Mouse (Mus musculus): Measurements from ENCODE around the gene Lrfn4. TPM values are rescaled to one million over a fixed set of nuclear protein-coding genes. Genes with fewer than 3 reads are reported as not detected.

The Lrfn4 gene
- polyA plus RNA-seq, 1 experiment from 2014 or later, result 12.6 TPM

DNA sequence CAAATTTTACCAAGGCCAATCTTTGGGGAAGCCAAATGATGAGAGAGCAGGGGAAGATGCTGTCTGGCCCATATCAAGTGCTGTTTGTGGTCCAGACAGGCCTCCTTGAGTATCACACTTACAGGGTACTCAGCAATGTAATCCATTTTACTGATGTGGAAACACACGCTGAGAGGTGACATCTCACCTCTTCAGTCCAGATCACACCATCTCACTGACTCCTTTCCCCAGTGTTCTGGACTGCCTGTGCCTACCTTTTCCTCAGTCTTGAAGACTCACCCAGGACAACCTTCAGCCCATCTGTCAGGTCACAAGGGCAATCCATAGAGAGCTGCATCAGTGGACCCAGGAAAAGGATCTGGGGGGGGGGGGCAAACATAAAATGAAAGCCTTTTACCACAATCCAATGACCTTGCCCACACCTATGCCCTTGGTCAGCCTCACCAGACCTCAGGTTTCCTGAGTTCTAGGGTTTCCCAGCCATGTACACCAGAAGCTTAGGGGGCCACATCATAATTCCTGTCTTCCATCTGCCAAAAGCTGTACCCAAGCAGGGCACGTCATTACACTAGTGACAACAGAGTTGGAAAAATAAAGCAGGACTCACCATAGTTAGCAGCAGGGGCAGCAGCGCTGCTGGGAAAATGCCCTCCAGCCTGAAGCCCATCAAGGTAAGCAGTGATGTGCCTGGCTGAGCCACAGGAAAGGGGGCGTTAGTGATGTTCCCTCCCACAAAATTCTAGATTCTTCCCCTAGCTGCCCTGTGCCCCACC is 9.1 kb upstream of the Lrfn4 start:
- Histone ChIP-seq H3K27me3 (replicated peaks; ENCODE audit: control insufficient read depth, insufficient read depth, low read length) (no peaks in the 10 kb centered on the region), H3K36me3 (ENCODE audit: control insufficient read depth, insufficient read depth, low read length) (peaks cover 35% of the 10 kb centered on the region), H3K4me1 (ENCODE audit: control insufficient read depth, insufficient read depth, low read length) (peaks cover 6% of the 10 kb centered on the region), H3K9me3 (replicated peaks; ENCODE audit: control insufficient read depth, low read length) (no peaks in the 10 kb centered on the region), H3K4me3 (ENCODE audit: low read depth, low read length) (peak overlapping the region; percentile 86), H3K9ac (ENCODE audit: low read length) (peak overlapping the region; percentile 92), H3K27ac (ENCODE audit: low read depth, low read length) (peak overlapping the region; percentile 82; the same call in 1 of the 2 replicates), H3K4me2 (ENCODE audit: low read length) (peak overlapping the region; percentile 91)
- WGBS, result 31% methylated on average over 4 of the region's 4 CpGs
- DNase-seq (ENCODE audit: low spot score) (no peak), ATAC-seq (no peak)

DNA sequence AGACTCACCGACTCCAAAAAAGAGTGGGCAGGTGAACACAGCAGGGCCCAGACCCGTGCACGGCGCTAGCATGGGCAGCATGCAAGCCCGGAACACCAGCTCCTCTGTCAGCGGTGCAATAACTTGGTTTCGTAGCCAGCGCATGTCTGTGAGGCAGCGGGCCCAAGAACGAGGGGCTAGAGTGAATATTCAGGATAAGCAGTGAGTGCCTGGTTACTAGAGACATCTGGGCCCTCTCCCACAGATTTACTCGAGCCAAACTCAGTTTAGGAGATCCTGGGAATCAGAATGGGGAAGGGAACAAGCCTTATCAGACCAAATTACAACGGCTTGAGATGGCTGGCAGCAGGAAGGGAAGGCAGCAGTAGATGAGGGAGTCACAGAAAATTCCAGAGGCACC is 8.5 kb upstream of the Lrfn4 start:
- Histone ChIP-seq H3K4me1 (ENCODE audit: control insufficient read depth, insufficient read depth, low read length) (peaks cover 6% of the 10 kb centered on the region), H3K36me3 (ENCODE audit: control insufficient read depth, insufficient read depth, low read length) (peaks cover 35% of the 10 kb centered on the region), H3K27ac (ENCODE audit: low read depth, low read length) (no peak overlapping the region), H3K9me3 (replicated peaks; ENCODE audit: control insufficient read depth, low read length) (no peaks in the 10 kb centered on the region), H3K4me2 (ENCODE audit: low read length) (no peak overlapping the region), H3K9ac (ENCODE audit: low read length) (no peak overlapping the region), H3K27me3 (replicated peaks; ENCODE audit: control insufficient read depth, insufficient read depth, low read length) (no peaks in the 10 kb centered on the region), H3K4me3 (ENCODE audit: low read depth, low read length) (no peak overlapping the region)
- no peak for ATAC-seq
- no peak for DNase-seq (ENCODE audit: low spot score)
- WGBS, result 92% methylated on average over 12 of the region's 12 CpGs

DNA sequence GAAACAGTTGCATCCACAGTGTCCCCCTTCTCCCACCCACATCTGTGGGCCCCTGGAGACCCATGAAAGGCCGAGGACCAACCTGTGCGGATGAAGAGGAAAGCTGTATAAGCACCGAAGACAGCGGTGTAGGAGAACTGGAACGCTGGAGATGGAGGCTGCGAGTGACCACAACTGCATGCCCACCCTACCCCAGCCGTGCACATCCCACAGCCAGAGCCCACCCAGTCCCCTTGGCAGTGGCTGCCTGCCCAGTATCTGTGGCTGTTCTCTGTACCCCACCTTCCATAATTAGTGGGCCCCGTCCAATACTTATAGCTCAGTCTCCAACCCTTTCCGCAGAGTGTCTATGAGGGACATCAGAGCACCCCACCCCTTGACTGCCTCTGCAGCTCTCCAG is 8.0 kb upstream of the Lrfn4 start:
- no peaks in the 10 kb centered on the region for H3K27me3 ChIP-seq (replicated peaks; ENCODE audit: control insufficient read depth, insufficient read depth, low read length)

DNA sequence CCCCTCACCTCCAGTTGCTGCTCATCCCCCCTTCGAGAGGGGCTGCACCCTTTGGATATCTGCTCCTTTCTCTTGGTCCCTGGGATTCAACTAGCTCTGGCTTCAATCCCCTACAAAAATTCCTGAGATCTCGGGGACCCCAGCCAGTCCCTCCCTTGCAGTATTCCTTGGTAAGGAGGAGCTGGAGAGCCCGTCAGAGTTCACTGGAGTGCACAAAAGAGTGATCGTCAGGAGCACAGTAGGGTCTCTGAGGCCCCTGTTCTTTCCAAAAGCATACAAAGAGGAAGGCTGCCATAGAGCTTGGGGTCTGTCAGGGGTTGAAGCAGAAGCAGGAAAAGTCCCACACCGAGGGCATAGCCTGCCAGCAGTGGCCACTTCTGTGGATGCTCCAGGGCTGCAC is 7.3 kb upstream of the Lrfn4 start:
- H3K9ac ChIP-seq (ENCODE audit: low read length), result no peak overlapping the region
- peaks cover 6% of the 10 kb centered on the region for H3K4me1 ChIP-seq (ENCODE audit: control insufficient read depth, insufficient read depth, low read length)
- DNase-seq (ENCODE audit: low spot score) (no peak), ATAC-seq (no peak)
- H3K36me3 ChIP-seq (ENCODE audit: control insufficient read depth, insufficient read depth, low read length), result peaks cover 35% of the 10 kb centered on the region
- no peaks in the 10 kb centered on the region for H3K27me3 ChIP-seq (replicated peaks; ENCODE audit: control insufficient read depth, insufficient read depth, low read length)
- 63% methylated on average over 5 of the region's 5 CpGs for WGBS
- H3K9me3 ChIP-seq (replicated peaks; ENCODE audit: control insufficient read depth, low read length), result no peaks in the 10 kb centered on the region
- H3K4me2 ChIP-seq (ENCODE audit: low read length), result no peak overlapping the region
- H3K4me3 ChIP-seq (ENCODE audit: low read depth, low read length), result no peak overlapping the region
- H3K27ac ChIP-seq (ENCODE audit: low read depth, low read length), result no peak overlapping the region

More for the DNA sequence above, 8.0 kb upstream of the Lrfn4 start:
- H3K4me2 ChIP-seq (ENCODE audit: low read length), result no peak overlapping the region
- no peak overlapping the region for H3K4me3 ChIP-seq (ENCODE audit: low read depth, low read length)
- H3K4me1 ChIP-seq (ENCODE audit: control insufficient read depth, insufficient read depth, low read length), result peaks cover 6% of the 10 kb centered on the region
- peaks cover 35% of the 10 kb centered on the region for H3K36me3 ChIP-seq (ENCODE audit: control insufficient read depth, insufficient read depth, low read length)
- H3K27ac ChIP-seq (ENCODE audit: low read depth, low read length), result no peak overlapping the region
- WGBS, result 98% methylated on average over 9 of the region's 9 CpGs
- H3K9me3 ChIP-seq (replicated peaks; ENCODE audit: control insufficient read depth, low read length), result no peaks in the 10 kb centered on the region
- ATAC-seq (no peak), DNase-seq (ENCODE audit: low spot score) (no peak)
- H3K9ac ChIP-seq (ENCODE audit: low read length), result no peak overlapping the region

DNA sequence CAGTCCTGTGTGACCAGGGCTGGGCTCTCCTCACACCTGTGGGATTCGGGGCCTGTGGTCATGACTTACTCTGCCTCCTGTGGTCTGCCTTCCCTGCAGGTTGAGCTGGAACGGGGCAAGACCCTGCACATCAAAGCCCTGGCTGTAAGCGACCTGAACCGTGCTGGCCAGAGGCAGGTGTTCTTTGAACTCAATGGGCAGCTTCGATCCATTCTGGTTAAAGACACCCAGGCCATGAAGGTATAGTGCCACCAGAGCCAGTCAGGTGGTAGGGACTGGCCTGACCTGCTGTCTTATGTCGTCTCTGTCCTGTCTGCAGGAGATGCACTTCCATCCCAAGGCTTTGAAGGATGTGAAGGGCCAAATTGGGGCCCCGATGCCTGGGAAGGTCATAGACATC is 5.3 kb upstream of the Lrfn4 start:
- H3K9ac ChIP-seq (ENCODE audit: low read length), result no peak overlapping the region
- H3K4me2 ChIP-seq (ENCODE audit: low read length), result no peak overlapping the region
- H3K27ac ChIP-seq (ENCODE audit: low read depth, low read length), result no peak overlapping the region
- ATAC-seq (no peak), DNase-seq (ENCODE audit: low spot score) (no peak)
- no peak overlapping the region for H3K4me3 ChIP-seq (ENCODE audit: low read depth, low read length)
- H3K27me3 ChIP-seq (replicated peaks; ENCODE audit: control insufficient read depth, insufficient read depth, low read length), result no peaks in the 10 kb centered on the region
- no peaks in the 10 kb centered on the region for H3K9me3 ChIP-seq (replicated peaks; ENCODE audit: control insufficient read depth, low read length)
- H3K4me1 ChIP-seq (ENCODE audit: control insufficient read depth, insufficient read depth, low read length), result no peaks in the 10 kb centered on the region
- peaks cover 35% of the 10 kb centered on the region for H3K36me3 ChIP-seq (ENCODE audit: control insufficient read depth, insufficient read depth, low read length)
- 90% methylated on average over 7 of the region's 7 CpGs for WGBS

DNA sequence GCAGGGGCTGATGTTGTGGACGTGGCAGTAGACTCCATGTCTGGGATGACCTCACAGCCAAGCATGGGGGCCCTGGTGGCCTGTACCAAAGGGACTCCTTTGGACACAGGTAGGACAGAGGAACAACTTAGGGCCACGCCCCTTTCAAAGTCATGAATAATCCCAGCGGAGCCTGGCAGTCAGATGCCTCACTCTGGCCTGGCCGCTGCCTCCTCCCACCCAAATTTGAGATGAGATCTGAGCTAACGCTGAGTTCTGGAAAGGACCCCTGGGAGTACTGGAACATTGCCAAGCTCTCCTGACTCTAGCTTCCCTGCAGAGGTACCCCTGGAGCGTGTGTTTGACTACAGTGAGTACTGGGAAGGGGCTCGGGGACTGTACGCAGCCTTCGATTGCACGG is 4.0 kb upstream of the Lrfn4 start:
- no peak for ATAC-seq
- peaks cover under 1% of the 10 kb centered on the region; the same call in 1 of the 2 replicates for H3K4me1 ChIP-seq (ENCODE audit: control insufficient read depth, insufficient read depth, low read length)
- peaks cover 35% of the 10 kb centered on the region for H3K36me3 ChIP-seq (ENCODE audit: control insufficient read depth, insufficient read depth, low read length)
- no peak overlapping the region for H3K9ac ChIP-seq (ENCODE audit: low read length)
- no peak overlapping the region for H3K4me2 ChIP-seq (ENCODE audit: low read length)
- H3K27ac ChIP-seq (ENCODE audit: low read depth, low read length), result no peak overlapping the region
- no peak overlapping the region for H3K4me3 ChIP-seq (ENCODE audit: low read depth, low read length)
- no peaks in the 10 kb centered on the region for H3K9me3 ChIP-seq (replicated peaks; ENCODE audit: control insufficient read depth, low read length)
- H3K27me3 ChIP-seq (replicated peaks; ENCODE audit: control insufficient read depth, insufficient read depth, low read length), result no peaks in the 10 kb centered on the region
- DNase-seq (ENCODE audit: low spot score), result no peak
- WGBS, result 77% methylated on average over 10 of the region's 10 CpGs

DNA sequence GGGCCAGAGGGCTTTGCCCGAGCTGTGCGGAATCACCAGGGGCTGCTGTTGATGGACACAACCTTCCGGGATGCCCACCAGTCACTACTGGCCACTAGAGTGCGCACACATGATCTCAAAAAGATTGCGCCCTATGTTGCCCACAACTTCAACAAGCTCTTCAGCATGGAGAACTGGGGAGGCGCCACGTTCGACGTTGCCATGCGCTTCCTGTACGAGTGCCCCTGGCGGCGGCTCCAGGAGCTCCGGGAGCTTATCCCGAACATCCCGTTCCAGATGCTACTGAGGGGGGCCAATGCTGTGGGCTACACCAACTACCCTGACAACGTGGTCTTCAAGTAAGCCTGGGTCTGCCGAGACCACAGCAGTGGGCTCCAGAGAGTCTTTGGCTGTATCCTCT is 2.7 kb upstream of the Lrfn4 start:
- Histone ChIP-seq H3K27ac (ENCODE audit: low read depth, low read length) (no peak overlapping the region), H3K9ac (ENCODE audit: low read length) (no peak overlapping the region), H3K4me1 (ENCODE audit: control insufficient read depth, insufficient read depth, low read length) (peaks cover 7% of the 10 kb centered on the region), H3K36me3 (ENCODE audit: control insufficient read depth, insufficient read depth, low read length) (peaks cover 34% of the 10 kb centered on the region), H3K27me3 (replicated peaks; ENCODE audit: control insufficient read depth, insufficient read depth, low read length) (no peaks in the 10 kb centered on the region), H3K4me2 (ENCODE audit: low read length) (no peak overlapping the region), H3K4me3 (ENCODE audit: low read depth, low read length) (no peak overlapping the region), H3K9me3 (replicated peaks; ENCODE audit: control insufficient read depth, low read length) (no peaks in the 10 kb centered on the region)
- 31% methylated on average over 18 of the region's 18 CpGs for WGBS
- ATAC-seq (no peak), DNase-seq (ENCODE audit: low spot score) (peak; percentile 55)

DNA sequence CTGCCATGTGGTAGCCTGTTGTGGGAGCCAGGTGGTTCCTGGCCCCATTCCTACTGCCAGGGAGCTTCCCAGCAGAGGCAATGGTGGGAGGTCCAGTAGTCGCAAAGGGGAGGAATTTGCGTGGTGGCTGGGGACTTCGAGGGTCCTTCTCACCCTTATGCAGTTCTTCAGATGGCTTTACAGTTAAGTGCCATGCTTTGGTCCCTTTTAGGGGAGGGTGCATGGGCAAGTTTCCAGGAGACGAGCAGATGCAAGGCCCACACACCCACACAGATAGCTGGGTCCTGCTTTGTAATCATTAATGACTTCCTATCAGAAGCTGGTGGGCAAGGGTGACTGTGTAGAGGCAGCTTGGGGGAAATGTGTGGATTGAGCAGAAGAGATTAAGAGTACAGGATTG is 1.1 kb upstream of the Lrfn4 start:
- no peaks in the 10 kb centered on the region for H3K27me3 ChIP-seq (replicated peaks; ENCODE audit: control insufficient read depth, insufficient read depth, low read length)
- no peak overlapping the region for H3K9ac ChIP-seq (ENCODE audit: low read length)
- DNase-seq (ENCODE audit: low spot score), result no peak
- H3K27ac ChIP-seq (ENCODE audit: low read depth, low read length), result no peak overlapping the region
- H3K36me3 ChIP-seq (ENCODE audit: control insufficient read depth, insufficient read depth, low read length), result peaks cover 34% of the 10 kb centered on the region
- no peak overlapping the region for H3K4me2 ChIP-seq (ENCODE audit: low read length)
- ATAC-seq, result no peak
- H3K4me3 ChIP-seq (ENCODE audit: low read depth, low read length), result no peak overlapping the region
- no peaks in the 10 kb centered on the region for H3K9me3 ChIP-seq (replicated peaks; ENCODE audit: control insufficient read depth, low read length)
- 50% methylated on average over 4 of the region's 4 CpGs for WGBS
- H3K4me1 ChIP-seq (ENCODE audit: control insufficient read depth, insufficient read depth, low read length), result peaks cover 10% of the 10 kb centered on the region

DNA sequence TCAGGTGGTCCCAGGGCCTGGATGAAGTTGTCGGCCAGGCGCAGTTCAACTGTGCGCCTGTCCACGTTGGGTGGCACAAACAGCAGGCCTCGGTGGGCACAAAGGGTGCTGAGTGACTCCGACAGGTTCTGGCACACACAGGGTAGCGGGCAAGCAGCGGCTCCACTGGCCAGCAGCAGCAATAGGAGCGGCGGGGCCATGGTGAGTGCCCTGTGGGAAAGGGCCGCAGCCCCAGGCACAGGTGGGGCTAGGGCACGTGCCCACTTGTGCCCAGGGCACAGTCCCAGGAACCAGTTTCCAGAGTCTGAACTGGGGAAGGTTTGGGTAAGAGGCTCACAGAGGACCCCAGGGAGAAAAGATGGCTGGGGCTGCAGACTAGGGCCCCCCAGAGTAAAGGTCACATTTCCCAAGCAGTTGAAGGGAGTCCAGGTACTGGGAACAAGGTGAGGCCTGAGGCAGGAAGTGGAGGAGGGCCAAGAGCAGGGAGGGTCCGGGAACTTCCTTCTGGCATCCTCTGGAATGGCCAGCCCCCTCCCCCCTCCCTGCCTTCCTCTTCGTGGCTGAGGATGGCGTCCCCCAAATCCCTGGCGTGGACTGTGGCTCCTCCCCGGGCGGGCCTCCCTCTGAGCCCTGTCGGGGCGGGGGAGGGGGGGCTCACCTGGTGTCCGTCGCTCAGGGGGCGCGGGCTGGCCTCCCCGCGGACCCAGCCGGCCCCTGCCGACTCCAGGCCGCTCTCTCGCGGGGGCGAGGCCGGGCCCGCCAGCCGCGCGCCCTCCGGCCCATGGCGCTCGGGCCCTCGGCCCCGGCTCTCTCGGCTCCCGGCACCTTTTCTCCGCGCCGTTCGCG is 939 bp downstream of the Lrfn4 start:
- Histone ChIP-seq H3K4me2 (ENCODE audit: low read length) (peak overlapping the region; percentile 82), H3K27ac (ENCODE audit: low read depth, low read length) (peak overlapping the region; percentile 90), H3K9ac (ENCODE audit: low read length) (peak overlapping the region; percentile 99), H3K9me3 (replicated peaks; ENCODE audit: control insufficient read depth, low read length) (no peaks in the 10 kb centered on the region), H3K4me1 (ENCODE audit: control insufficient read depth, insufficient read depth, low read length) (peaks cover 10% of the 10 kb centered on the region), H3K4me3 (ENCODE audit: low read depth, low read length) (peak overlapping the region; percentile 86), H3K36me3 (ENCODE audit: control insufficient read depth, insufficient read depth, low read length) (peaks cover 34% of the 10 kb centered on the region), H3K27me3 (replicated peaks; ENCODE audit: control insufficient read depth, insufficient read depth, low read length) (no peaks in the 10 kb centered on the region)
- peak; percentile 8 for ATAC-seq
- peak; percentile 37 for DNase-seq (ENCODE audit: low spot score)
- WGBS, result 28% methylated on average over 28 of the region's 49 CpGs
